Mouse (Mus musculus) liver, adult 2 months (tissue): ENCODE measurements around the gene H2-T24.

Source experiments
- CTCF ChIP-seq: fragments of 200-500 bp; IDR thresholded peaks from 2 replicates; pipeline ENCODE4 v1.5.1; 2011; ENCODE audit warnings: low read depth, low read length, control low read depth
- POLR2A ChIP-seq: fragments of 200-500 bp; IDR thresholded peaks from 2 replicates; pipeline ENCODE4 v1.6.1; 2011; ENCODE audit warnings: low read length, control low read depth; ENCODE audit not compliant: insufficient read depth; ENCODE audit errors: extremely low read depth

DNA sequence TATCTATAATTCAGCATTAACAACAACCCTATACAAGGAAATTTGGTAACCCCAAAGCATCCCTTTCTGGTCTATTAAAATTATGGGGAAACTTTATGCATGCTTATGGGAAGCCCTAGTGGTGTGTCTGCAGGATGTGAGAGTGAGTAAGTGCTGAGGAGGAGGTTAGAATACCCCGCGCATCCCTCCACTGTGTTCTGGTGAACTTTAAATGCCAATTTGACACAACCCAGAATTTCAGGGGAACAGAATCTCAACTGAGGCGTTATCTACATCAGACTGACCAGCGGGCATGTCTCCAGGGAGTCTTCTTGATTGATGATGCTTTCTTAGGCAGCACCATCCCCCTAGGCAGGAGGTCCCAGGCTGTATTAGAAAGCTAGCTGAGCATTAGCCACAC lies 5.5 kb upstream of the H2-T24 start:
- no peak for TF ChIP-seq CTCF
- TF ChIP-seq POLR2A: no peak
